Mouse (Mus musculus): ENCODE data around the gene Wdr82.

Wdr82 gene

GRCm38 (mm10) chr9:106170556-106171345 is at the start of gene Wdr82:
TSS of gene Wdr82 (plus strand) at chr9:106170928.
- peak; percentile 88 for DNase-seq (ENCODE audit: low read depth, low spot score)

GRCm38 (mm10) chr9:106123599-106123998 is 47.1 kb upstream of the Wdr82 start:
- peak; percentile 56 for DNase-seq (ENCODE audit: low read depth, low spot score)

- no peak for DNase-seq (ENCODE audit: low read depth, low spot score)
Observed at GRCm38 (mm10) chr9:106126786-106127251, 43.9 kb upstream of the Wdr82 start.

DNA sequence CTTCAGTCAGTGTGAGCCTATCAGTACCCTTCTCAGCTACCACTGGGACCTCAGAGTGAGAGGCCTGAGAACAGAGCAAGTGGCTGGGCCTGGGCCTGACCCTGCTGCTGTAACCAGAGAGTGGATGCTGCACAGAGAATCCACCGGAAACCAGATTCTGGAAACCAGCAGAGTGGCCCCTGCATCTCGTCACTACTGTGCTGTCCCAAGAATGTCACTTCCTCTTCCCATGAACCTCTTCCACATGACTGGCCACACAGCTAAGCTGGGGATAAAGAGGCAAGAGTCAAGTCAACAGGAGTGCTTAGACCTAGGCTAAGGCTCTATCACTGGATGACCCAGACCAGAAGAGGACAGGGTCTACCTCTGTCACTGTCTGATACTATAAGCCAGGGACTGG is 41.7 kb upstream of the Wdr82 start:
- DNase-seq (ENCODE audit: low read depth, low spot score): no peak

- no peak for DNase-seq (ENCODE audit: low read depth, low spot score)
Observed at GRCm38 (mm10) chr9:106130250-106130649, 40.5 kb upstream of the Wdr82 start.

GRCm38 (mm10) chr9:106137671-106138216 is 33.0 kb upstream of the Wdr82 start:
- DNase-seq (ENCODE audit: low read depth, low spot score): peak; percentile 61

DNA sequence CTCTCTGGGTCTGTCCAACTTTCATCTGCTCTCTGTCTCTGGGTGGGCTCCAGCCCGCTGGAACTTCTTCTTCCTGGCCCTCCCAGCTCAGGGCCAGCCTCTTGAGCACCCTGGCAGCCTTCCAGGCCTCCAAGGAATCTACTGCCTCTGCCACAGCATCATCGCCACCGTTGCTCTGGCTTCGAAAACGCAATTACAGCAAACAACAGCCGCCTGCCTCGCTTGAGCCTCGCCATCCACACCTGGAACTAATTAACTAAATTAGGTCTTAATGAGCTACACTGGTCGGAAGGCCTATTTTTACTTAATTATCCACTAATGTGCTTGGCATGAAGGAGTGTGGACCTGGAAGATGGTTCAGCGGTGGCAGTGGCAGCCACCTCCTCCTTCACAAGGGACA is 31.0 kb upstream of the Wdr82 start:
- DNase-seq (ENCODE audit: low read depth, low spot score): peak; percentile 64

DNA sequence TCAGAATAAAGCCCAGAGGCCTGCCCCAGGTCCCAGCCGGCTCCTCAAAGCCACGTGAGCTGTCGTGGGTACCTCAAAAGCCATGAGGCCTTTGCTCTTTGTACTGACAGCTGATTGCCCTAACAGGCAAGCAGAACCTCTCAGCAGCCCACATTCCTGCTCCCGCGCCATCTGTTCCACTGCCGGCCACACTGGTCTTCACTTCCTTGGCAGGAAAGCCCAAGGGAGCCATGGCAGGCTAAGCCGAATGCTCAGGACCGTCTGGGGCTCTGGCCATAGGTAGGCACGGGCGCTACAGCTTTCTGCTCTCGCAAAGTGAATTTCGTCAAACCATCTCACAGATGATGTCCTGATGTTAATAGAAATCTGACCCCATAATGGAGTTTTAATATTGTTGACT is 28.8 kb upstream of the Wdr82 start:
- no peak for DNase-seq (ENCODE audit: low read depth, low spot score)

DNA sequence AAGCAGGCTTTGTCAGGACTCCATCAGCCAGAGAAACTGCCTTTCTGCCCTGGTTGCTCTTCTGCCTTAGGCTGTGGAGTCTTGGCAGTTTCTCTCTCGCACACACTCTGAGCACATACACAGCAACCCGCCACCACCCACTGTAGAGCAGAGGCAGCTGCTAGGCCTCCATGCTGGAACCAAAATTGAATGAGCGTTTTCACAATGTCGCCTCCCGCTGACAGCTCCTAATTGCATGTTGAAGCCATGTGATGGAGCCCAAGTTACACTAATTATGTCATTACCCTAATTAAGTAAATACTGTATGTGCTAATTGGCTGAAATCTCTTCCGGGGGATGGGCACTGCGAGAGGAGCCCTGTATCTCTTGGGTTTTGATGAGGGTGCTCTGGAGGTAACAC is 26.6 kb upstream of the Wdr82 start:
- no peak for DNase-seq (ENCODE audit: low read depth, low spot score)

- no peak for DNase-seq (ENCODE audit: low read depth, low spot score)
Observed at GRCm38 (mm10) chr9:106145582-106145981, 25.1 kb upstream of the Wdr82 start.

DNA sequence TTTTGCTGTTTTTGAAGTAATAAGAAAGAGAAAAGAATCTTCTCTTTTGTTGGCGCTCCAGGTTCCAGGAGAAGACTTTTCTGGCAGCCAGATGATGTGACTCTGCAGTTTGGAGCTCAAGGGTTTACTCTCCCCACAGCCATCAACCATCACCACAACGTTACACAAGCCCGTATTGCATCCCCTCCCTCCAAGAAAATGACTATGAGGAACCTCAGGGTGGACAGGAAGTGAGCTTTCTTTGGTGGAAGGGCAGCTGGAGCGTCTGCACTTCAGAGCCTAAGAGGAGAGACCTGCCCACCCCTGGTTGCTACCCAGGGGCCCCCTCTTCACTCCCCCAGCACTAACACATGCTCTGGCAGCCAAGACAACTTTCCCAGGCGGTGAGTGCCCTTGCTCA is 23.4 kb upstream of the Wdr82 start:
- DNase-seq (ENCODE audit: low read depth, low spot score): no peak

GRCm38 (mm10) chr9:106147851-106148431 is 22.8 kb upstream of the Wdr82 start:
- no peak for DNase-seq (ENCODE audit: low read depth, low spot score)

DNA sequence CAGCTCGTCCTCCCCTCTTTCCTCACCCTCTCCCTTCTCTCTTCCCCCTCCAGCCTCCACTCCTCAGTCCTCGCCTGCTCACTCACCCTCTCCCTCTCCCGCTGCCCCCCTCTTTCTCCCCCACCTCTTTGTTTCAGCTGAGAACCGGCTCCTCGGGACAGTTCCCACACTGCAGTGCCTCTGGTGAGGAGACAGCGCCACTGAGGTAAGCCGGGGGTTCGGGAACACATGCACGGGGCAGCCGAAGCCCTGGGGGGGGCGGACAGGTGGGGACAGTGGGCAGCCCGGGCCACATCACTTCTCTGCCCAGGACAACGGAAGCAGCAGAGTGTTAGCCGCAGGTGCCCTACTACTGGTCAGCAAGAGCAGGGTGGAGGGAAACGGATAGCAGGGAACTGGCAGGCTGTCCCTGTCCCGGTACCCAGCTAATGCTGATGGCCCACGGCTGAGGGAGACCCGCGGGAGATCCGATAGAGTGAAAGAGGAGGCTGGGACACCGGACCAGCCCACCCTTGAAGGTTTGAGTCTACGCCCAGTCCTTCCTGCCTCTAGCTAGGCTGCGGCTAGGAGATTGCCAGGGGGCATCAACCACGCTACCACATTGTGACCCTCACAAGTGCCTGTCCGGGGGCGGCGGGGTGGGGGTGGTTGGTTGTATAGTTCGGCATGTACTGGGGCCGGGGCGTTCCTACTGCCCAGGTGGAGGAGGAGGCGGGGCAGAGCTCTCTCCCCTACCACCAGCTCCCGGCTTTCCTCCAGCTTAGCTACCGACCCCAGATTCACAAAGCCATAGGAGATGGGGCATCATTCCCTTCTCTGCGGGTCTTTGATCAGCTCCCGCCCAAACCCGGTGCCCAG is 22.0 kb upstream of the Wdr82 start:
- DNase-seq (ENCODE audit: low read depth, low spot score): no peak

GRCm38 (mm10) chr9:106149399-106149754 is 21.4 kb upstream of the Wdr82 start:
- DNase-seq (ENCODE audit: low read depth, low spot score): no peak

GRCm38 (mm10) chr9:106154106-106154505 is 16.6 kb upstream of the Wdr82 start:
- DNase-seq (ENCODE audit: low read depth, low spot score): no peak

DNA sequence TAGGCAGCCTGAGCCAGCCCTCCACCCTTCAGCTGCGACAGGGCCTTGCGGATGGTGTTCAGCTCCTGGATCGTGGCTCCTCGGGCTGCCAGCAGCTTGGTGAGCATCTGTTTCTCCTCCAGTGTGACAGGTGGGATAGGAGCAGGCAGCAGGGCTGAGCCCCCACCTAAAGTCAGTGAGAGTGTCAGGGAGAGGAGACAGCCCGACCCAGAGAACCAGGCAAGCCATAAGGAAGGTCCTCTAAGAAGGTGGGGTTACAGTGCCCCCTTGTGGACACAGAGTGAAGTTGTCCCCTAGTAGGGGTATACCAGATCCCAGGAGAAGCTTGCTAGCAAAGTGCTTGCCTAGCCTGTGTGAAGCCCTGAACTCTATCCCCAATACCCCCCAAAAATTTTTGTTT is 14.3 kb upstream of the Wdr82 start:
- DNase-seq (ENCODE audit: low read depth, low spot score): peak; percentile 79

DNA sequence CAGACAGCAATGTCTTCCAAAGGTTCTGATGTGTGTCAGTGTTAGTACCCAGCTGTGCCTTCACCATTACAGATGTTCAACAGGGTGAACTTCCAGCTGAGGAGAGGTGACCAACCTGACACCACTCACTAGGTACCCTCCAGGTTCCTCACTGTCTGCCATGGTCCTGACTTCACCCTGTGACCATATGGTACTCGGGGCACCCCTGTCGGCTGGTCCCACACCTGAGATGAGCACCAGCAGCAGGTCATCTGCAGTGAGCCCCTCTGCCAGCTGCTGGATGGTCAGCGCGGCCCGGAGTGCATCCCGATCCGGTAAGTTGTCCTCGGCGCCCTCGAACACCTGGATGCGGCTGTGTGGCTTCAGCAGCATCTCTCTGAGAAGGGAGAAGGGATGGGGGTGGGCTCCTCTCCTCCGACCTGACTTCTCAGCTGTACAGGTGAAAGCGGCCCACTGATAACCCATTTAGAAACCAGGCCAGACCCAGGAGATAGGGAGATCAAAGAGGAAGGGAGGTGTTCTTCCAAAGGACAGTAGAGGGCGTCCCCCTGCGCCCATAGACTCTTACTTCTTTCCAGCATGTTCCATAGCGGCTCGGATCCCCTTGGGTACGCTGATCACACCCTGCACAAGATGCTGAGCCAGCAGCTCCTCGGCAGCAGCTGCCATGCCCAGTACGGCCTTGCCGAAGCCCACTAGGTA is 13.7 kb upstream of the Wdr82 start:
- no peak for DNase-seq (ENCODE audit: low read depth, low spot score)

- no peak for DNase-seq (ENCODE audit: low read depth, low spot score)
Observed at GRCm38 (mm10) chr9:106157623-106157925, 13.2 kb upstream of the Wdr82 start.

- DNase-seq (ENCODE audit: low read depth, low spot score): no peak
Observed at GRCm38 (mm10) chr9:106158037-106158491, 12.7 kb upstream of the Wdr82 start, which contains the start of gene Glyctk. TSS of gene Glyctk (minus strand) at chr9:106158138.

DNA sequence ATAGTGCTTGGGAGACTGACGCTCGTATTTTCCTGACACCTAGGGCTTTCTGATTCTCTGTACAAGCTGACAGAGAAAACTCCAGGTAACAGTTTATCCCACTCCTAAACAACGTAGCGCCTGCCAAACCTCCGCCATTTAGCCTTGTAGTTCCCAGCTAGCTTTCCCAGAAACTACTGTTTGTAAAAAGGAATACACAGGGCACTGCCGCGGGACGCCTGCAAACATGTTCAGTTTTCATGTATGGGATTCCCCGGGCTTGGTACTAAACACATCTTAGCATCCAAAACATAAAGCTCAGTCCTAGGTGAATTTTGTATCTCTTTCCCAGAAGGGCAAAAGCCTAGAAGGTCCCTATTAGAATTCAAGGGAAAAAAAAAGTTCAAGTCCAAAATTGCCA is 11.5 kb upstream of the Wdr82 start:
- DNase-seq (ENCODE audit: low read depth, low spot score): no peak

DNA sequence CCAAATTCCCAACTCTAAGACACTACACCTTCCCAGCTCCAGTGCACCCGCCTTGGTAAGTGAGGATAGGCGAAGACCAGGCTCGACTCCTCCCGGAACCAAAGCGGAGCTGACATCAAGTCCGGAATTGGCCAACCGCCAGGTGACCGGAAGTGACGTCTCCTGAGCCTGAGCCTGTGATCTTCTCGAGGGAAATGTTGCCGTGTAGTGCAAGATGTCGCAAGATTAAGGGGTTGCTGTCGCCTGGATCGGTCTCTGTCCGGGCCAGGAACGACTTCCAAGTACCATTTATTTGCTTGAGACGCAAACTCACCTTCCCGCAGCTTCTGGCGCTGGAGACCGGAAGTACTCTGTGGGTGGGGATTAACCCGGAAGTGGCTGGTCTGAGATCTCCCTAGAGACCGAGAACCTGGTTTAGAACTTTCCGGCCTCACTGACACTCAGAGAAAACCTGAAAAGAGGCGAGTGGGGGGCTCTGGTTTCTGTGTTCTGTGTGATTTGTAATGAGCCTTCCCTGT is 10.9 kb upstream of the Wdr82 start:
- DNase-seq (ENCODE audit: low read depth, low spot score): peak; percentile 92

Measured in forelimb bud, embryonic 11.5 days (tissue).